Mouse (Mus musculus): ENCODE data around the gene Unc13d.
"Not testable (repeated sequence)": the region's sequence is repeated elsewhere in the genome, so short reads cannot be mapped to it uniquely, and the experiment has no call there.

Gene Unc13d

GRCm38 (mm10) chr11:116077446-116078204 lies at the start of gene Unc13d:
Gene Unc13d (minus strand): TSS chr11:116077961.
- DNase-seq, result no peak

- no peak for DNase-seq
These were observed 48.5 kb upstream of the Unc13d start for GRCm38 (mm10) chr11:116126261-116126660.

- not testable (repeated sequence) for DNase-seq
These were observed 44.0 kb upstream of the Unc13d start for GRCm38 (mm10) chr11:116121731-116122245.

GRCm38 (mm10) chr11:116117819-116118218 lies 40.1 kb upstream of the Unc13d start:
- DNase-seq, result no peak

- no peak for DNase-seq
These were observed 39.5 kb upstream of the Unc13d start for GRCm38 (mm10) chr11:116117241-116117640.

- no peak for DNase-seq
These were observed 33.9 kb upstream of the Unc13d start for GRCm38 (mm10) chr11:116111611-116112203.

DNA sequence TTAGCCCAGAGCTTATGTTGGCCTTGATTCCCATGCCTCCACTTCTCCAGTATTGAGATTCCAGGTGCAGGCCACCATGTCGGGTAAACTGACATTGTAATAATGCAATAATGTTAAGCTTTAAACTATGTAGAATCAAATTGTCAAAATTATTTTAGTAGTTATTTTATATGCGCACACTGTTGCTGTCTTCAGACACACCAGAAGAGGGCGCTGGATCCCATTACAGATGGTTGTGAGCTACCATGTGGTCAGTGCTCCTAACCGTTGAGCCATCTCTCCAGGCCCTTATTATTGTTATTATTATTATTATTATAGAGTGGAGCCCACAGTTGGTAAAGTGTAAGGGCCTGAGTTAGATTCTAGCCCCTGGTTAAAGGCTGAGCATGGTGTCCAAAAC lies 33.3 kb upstream of the Unc13d start:
- no peak for DNase-seq

GRCm38 (mm10) chr11:116110540-116110939 lies 32.8 kb upstream of the Unc13d start:
- no peak for DNase-seq

GRCm38 (mm10) chr11:116110131-116110530 lies 32.4 kb upstream of the Unc13d start:
- no peak for DNase-seq

- no peak for DNase-seq
These were observed 31.8 kb upstream of the Unc13d start for GRCm38 (mm10) chr11:116109441-116110081.

GRCm38 (mm10) chr11:116108464-116109137 lies 30.8 kb upstream of the Unc13d start:
- DNase-seq, result no peak

DNA sequence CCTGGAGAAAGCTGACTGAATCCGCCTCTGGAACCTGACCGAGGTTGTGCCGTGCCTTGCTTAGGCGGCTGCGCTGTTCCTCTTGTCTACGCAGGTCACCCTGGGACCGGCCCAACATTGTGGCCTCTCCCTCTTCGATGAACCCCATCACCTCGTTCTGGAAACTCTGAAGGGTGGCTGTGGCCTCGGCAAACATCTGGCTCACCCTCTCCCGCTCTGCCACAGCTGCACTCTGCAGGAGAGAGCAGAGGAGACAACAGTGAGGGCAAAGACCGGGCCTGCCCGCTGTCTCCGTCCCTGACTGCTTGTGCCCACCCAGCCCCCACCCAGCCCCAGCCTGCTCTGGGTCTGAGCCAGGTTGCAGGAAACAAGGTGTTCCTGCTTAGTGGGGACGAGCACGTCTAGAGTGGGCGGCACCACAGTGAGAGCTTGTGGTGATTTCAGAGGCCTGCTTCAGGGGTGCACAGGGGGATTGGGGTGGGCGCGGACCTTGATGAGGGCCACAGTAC lies 30.1 kb upstream of the Unc13d start:
- no peak for DNase-seq

DNA sequence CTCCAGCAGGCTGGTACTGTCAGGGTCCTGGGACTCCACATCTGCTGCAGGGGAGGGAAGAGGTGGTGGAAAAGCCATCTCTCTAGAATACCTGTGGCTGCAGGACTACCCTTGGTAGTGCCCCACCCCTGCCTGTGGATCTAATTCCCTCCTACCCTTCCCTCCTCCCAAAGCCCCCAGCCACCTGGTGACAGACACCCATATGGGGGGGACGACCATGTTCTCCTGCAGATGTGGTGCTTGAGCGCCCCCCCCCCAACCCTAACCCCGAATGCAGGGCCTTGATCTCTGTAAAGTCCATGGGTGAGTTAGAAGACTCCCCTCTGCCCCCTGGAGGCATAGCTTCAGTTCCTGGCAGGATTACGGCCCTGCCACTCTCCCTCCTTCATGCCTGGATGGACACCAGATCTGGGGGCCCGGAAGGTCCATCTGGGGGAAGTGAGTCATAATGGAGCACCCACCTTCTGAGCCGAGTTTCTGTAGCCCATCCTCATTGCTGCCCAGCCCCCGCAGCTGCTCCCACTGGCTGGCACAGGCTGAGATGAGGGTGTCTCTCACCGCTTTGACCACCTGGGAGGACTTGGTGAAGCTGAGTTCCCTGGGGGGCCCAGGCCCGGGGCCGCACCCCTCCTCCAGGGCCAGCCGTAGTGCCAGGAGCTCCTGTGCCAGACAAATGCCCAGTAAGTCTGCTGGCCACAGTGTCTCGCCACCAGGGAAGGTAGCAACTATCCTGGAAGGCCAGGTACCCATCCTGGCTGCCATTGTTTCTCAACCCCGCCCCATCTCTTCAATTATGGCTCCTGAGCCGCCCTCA lies 29.4 kb upstream of the Unc13d start:
- DNase-seq, result no peak

DNA sequence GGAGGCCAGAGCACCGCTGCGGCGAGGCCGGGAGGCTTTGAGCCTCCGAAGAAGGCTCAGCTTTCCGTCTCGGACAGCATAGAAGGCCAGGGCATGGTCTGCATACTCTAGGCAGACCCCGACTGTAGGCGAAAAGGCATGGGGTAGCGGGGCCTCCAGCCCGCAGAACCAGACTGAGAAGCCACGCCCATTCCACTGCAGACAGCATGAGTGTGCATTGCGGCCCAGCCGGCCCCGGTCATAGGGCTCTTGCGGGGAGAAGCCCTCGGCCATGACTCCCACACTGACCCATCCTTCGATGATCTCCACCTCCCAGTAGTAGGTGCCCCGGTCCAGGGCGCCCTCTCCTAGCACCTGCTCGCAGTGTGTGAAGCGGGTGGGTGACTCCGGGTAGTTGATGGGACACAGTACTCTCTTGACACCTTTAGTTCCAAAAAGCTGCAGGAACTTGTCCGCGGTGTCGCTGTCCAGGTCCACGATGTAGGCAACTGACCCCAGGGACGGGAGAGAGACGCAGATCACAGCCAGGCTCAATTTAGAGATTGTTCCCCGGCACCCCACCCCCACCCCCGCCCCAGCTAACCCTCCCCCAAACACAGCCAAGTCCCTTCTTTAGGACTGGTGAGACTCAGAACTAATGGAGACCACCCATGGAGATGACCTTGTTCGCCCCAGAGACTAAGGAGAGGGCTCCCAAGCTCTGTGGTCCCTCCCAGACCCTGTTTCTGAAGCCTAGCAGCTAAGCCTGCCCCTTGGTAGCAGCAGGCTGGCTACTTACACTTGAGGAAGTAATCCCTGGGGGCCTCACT lies 28.6 kb upstream of the Unc13d start:
- no peak for DNase-seq

- DNase-seq, result no peak
These were observed 27.3 kb upstream of the Unc13d start for GRCm38 (mm10) chr11:116105065-116105464.

DNA sequence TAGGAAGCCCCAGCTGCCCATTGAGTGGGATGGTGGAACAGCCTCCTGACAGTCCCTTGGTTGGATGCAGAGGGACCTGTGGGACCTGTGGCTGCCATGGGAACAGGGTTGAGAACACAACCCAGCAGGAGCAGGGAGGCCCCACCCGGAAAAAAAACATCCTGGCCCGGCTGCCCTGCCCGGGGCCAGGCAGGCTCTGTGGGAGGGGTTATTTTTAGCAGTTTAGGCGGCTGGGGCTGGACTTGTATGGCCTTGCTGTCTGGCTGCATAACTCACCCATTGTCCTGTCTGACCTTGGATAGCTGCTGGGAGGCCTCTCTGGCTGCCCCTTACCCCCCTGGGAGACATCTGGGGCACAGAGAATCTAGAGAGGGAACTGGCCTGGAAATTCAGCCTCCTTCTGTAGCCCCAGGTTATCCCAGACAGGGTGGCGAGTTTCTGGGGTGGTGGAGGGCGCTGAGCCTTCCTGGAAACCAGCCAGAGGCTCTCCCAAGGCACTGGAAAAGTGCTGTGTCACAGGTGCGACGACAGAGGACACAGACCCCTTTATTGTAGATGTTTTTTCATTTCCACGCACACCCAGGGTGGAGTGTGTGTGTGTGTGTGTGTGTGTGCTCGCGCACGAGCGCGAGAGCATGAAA lies 26.4 kb upstream of the Unc13d start:
- DNase-seq, result no peak

- DNase-seq, result no peak
These were observed 25.8 kb upstream of the Unc13d start for GRCm38 (mm10) chr11:116103572-116103971.

DNA sequence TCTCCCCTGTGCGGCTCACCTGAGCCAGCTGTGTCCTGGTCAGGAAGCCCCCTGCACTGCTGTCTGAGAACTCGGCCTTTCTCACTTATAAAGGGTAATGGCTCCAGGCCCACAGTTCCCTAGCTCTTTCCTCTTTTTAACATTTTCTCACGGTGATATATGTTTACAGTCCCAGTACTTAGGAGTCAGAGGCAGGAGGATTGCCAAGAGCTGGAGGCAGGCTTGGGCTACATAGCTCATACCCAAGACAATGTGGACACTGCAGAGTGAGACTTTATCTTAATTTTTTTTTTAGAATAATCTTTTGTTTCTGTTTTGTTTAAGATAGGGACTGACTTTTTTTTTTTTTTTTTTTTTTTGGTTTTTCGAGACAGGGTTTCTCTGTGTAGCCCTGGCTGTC lies 24.7 kb upstream of the Unc13d start:
- DNase-seq, result no peak

DNA sequence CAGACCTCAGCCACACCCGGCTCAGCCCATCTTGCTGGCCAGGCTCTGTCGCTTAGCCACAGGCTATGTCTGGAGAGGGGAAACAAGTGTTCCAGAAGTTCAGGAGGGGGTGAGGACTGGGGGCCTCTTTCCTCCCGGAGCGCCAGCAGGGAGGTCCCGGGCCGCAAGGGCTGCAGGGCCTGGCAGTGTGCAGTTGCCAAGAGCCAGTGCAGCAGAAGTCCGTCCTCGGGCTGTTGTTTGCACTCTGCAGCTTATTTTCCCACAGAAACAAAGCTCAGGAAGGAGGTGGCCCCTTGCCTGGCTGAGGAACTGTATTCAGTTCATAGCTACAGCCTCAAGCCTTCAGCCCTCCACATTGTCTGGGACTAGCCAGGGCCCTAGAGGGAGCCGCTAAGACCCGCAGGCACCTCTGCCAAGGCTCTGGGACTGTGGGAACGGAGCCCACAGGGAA lies 24.2 kb upstream of the Unc13d start:
- DNase-seq, result no peak

DNA sequence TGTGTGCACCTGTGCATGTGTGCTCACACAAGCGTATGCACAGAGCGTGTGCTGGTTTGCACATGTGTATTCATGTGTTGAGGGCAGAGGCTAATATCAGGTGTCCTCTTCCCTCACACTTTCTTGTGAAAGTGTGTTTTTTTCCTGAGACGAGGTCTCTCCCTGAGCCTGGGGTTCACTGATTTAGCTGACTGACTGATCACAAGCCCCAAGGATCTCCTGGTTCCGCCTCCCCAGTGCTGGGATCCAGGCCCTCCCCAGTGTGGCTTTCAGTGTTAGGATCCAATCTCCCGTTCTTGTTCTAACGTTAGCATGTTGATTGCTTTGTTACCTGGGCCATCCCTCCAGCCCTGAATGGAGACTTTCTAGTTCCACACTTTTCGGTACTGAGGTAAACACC lies 23.1 kb upstream of the Unc13d start:
- no peak for DNase-seq

GRCm38 (mm10) chr11:116100385-116100784 lies 22.6 kb upstream of the Unc13d start:
- DNase-seq, result no peak

All from layer of hippocampus, adult 9-11 months (tissue).